Mouse (Mus musculus) olfactory bulb, adult 2 months (tissue): ENCODE data around the gene Cphx3.
"Not testable (repeated sequence)": the region's sequence is repeated elsewhere in the genome, so short reads cannot be mapped to it uniquely, and the experiment has no call there.

ENCODE experiments used
- CTCF ChIP-seq: fragments of 200-500 bp; IDR thresholded peaks from 2 replicates; pipeline ENCODE4 v1.5.1; 2012; ENCODE audit warnings: low read depth, mild to moderate bottlenecking, low read length, moderate library complexity; ENCODE audit not compliant: insufficient read depth
- POLR2A ChIP-seq: fragments of 200-500 bp; IDR thresholded peaks from 2 replicates; pipeline ENCODE4 v1.6.1; 2012; ENCODE audit warnings: mild to moderate bottlenecking, low read depth, low read length, moderate library complexity; ENCODE audit not compliant: insufficient read depth

GRCm38 (mm10) chr14:26034364-26034763 is 47.7 kb upstream of the Cphx3 start:
- not testable (repeated sequence) for TF ChIP-seq CTCF, POLR2A
